Mouse (Mus musculus) neural tube, embryonic 14.5 days (tissue): ENCODE data around the gene Trpv2. TPM values are rescaled to one million over a fixed set of nuclear protein-coding genes. Genes with fewer than 3 reads are reported as not detected.

Experiments used
- ATAC-seq: fragments of 200-750 bp; cut with Nextera tagmentation; 2 replicates; pipeline ENCODE4 v1.8.0; 2017; ENCODE audit warnings: low read depth, mild to moderate bottlenecking, moderate TSS enrichment, moderate library complexity
- H3K27ac ChIP-seq: fragments of 300-500 bp; sonication (generic); 2 replicates; pipeline ENCODE4 v1.5.1; 2014; ENCODE audit warnings: low read depth, mild to moderate bottlenecking, control low read depth, low read length, moderate library complexity, mixed read lengths
- H3K27me3 ChIP-seq: fragments of 300-500 bp; sonication (generic); 2 replicates; pipeline ENCODE4 v1.6.1; 2014; ENCODE audit warnings: low read length; ENCODE audit not compliant: control insufficient read depth, insufficient read depth
- H3K36me3 ChIP-seq: fragments of 300-500 bp; sonication (generic); 2 replicates; pipeline ENCODE4 v1.6.1; 2014; ENCODE audit warnings: low read length, mixed read lengths; ENCODE audit not compliant: control insufficient read depth, insufficient read depth
- H3K4me1 ChIP-seq: fragments of 300-500 bp; sonication (generic); 2 replicates; pipeline ENCODE4 v1.6.1; 2014; ENCODE audit warnings: low read length; ENCODE audit not compliant: control insufficient read depth, insufficient read depth
- H3K4me2 ChIP-seq: fragments of 300-500 bp; sonication (generic); 2 replicates; pipeline ENCODE4 v1.6.1; 2014; ENCODE audit warnings: mild to moderate bottlenecking, low read depth, low read length, control low read depth
- H3K4me3 ChIP-seq: fragments of 300-500 bp; sonication (generic); 2 replicates; pipeline ENCODE4 v1.5.1; 2014; ENCODE audit warnings: low read depth, low read length, control low read depth, mixed read lengths
- H3K9ac ChIP-seq: fragments of 300-500 bp; sonication (generic); replicated peaks from 2 replicates; pipeline ENCODE4 v1.6.1; 2014; ENCODE audit warnings: low read depth, mild to moderate bottlenecking, control low read depth, low read length, mixed read lengths
- H3K9me3 ChIP-seq: fragments of 300-500 bp; sonication (generic); 2 replicates; pipeline ENCODE4 v1.6.1; 2016; ENCODE audit warnings: low read length; ENCODE audit not compliant: control insufficient read depth
- WGBS: fragments of 180-500 bp; shearing (Covaris S2); extraction: QIAGEN DNeasy Blood & Tissue Kit; methylation state at CpG from one replicate; pipeline ENCODE4 v1.1.7; 2014; 5-methylcytosine and 5-hydroxymethylcytosine counted together
- polyA plus RNA-seq: library from polyadenylated mRNA; unstranded; fragments of >200 nt; fragmentation: Nextera tagmentation; extraction: Ambion mirVana; gene quantifications from 2 replicates; pipeline ENCODE4 v1.2.1, GENCODE M21; 2014

Trpv2 gene
- polyA plus RNA-seq, 1 experiment from 2014 or later = 25.8 TPM

DNA sequence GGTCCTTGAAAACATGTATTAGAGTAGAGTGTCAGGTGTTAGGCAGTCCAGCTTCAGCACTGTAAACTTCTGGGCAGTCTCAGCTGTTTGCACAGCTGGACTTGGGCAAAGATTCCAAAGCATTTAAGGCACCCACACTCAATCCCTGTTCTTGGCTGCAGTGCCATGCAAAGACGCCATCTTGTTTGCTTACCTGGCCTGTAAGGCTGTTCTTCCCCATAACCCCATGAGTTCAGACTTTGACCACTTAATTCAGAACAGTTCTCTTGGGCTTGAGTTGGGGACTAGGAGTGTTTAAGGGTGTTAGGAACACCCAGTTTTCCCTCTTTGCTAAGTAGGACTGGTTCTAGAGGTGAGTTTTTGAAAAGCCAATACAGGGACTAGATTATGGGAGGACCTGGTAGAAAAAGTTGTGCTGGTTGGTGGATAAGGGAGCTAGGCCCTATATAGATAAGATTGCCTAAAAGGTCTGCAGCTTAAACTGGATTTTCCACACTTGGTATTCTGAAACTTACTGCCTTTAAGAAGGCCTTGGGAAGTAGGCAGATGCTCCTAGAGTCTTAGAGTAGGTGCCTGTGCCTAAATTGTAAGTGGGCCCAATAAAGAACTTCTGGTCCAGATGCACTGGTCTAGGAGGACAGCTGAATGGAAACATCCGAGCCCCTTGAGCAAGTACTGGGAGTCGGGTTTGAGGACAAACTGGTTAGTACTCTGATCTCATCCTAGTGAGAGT is 30.8 kb downstream of the Trpv2 start:
- Histone ChIP-seq H3K27me3 (no peaks in the 10 kb centered on the region), H3K9ac (peak overlapping the region; percentile 99; the same call in 1 of the 2 replicates), H3K36me3 (peaks cover 43% of the 10 kb centered on the region), H3K4me2 (peak overlapping the region; percentile 95), H3K4me1 (peaks cover 33% of the 10 kb centered on the region), H3K27ac (no peak overlapping the region), H3K9me3 (no peaks in the 10 kb centered on the region), H3K4me3 (peak overlapping the region; percentile 91; the same call in 1 of the 2 replicates)
- ATAC-seq = no peak
- 21% methylated on average over 3 of the region's 3 CpGs for WGBS

DNA sequence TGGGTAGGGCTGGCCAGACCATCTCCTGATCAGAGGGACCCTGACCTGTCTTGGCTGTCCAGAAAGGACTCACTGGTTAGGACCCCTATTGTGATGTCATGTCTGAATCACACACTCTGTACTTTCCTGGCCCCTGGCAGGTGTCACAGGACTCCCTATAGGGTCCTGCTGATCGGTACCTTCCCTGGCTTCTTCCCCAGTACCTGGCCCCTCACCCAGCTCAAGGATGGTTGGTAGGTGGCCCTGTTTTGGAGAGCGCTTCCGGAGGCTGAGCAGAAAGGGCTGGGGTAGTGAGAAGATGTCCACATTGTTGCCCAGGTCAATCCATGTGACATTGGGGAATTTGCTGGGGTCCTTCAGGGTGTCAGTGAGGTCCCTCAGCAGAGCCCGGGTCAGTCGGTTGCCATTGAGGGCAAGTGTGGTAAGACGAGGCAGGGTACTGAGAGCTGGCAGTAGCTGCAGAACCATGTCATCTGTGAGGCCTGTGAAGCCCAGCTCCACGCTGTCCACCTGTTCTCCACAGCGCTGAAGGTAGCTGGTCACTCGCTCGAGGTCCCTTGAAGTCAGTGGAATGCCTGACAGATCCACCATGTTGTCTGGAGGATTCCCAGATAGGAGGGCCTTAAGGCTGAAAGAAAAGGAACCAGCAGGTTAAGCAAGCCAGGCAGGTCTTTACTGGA is 31.5 kb downstream of the Trpv2 start:
- no peak overlapping the region for H3K27ac ChIP-seq
- H3K4me3 ChIP-seq = no peak overlapping the region
- H3K36me3 ChIP-seq = peaks cover 43% of the 10 kb centered on the region

DNA sequence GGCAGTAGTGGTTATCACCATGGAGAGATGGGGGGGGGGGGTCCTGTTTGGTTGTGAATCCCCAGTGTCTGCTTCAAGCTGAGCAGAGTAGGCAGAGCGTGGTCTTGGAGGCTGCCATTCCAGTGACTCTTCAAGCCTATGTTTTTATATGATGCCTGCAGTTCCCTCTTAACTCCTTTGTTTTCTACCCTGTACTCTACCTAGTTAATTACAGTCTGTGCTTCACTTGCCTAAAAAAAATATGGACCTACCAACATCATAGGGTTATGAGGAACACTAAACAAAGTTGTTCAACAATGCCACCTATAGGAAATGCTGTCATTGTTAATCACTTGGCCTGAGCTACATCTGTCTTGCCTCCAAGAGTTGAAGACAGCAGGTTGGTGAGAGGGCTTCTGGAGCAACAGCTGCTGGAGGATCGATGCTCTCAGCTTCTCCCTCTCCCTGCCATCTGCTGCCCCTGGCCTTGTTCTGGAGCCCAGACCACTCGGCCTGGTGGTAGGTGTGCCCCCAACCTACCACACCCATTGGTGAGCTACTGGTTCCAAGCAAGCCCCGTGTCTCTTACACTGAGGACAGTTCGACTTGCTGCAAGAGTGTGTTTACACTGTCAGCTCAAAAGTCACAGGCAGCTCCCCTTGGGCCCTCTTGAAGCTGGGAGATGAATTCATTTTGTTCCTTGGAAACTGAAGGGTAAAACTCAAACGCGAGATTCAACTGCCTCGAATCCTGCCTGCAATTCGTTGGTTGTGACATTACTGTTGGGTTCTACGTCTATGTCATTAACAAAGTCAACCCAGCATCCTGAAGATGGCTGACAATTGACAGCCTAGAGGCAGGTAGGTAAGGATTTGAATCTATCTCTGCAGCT is 32.2 kb downstream of the Trpv2 start:
- WGBS = 66% methylated on average over 10 of the region's 10 CpGs
- H3K9ac ChIP-seq = no peak overlapping the region
- H3K9me3 ChIP-seq = no peaks in the 10 kb centered on the region
- no peak for ATAC-seq
- peaks cover 43% of the 10 kb centered on the region for H3K36me3 ChIP-seq
- H3K4me2 ChIP-seq = no peak overlapping the region
- H3K27me3 ChIP-seq = no peaks in the 10 kb centered on the region
- no peak overlapping the region for H3K4me3 ChIP-seq
- peaks cover 33% of the 10 kb centered on the region for H3K4me1 ChIP-seq
- 0 out of 2 replicates have a peak overlapping the region, but pooled peaks have one; percentile 16 for H3K27ac ChIP-seq

More for the DNA sequence above, 31.5 kb downstream of the Trpv2 start:
- H3K27me3 ChIP-seq = no peaks in the 10 kb centered on the region
- H3K4me1 ChIP-seq = peaks cover 33% of the 10 kb centered on the region
- 38% methylated on average over 10 of the region's 10 CpGs for WGBS
- no peaks in the 10 kb centered on the region for H3K9me3 ChIP-seq
- peak overlapping the region; percentile 95; the same call in 1 of the 2 replicates for H3K4me2 ChIP-seq
- H3K9ac ChIP-seq = 0 out of 2 replicates have a peak overlapping the region, but pooled peaks have one; percentile 16
- no peak for ATAC-seq

DNA sequence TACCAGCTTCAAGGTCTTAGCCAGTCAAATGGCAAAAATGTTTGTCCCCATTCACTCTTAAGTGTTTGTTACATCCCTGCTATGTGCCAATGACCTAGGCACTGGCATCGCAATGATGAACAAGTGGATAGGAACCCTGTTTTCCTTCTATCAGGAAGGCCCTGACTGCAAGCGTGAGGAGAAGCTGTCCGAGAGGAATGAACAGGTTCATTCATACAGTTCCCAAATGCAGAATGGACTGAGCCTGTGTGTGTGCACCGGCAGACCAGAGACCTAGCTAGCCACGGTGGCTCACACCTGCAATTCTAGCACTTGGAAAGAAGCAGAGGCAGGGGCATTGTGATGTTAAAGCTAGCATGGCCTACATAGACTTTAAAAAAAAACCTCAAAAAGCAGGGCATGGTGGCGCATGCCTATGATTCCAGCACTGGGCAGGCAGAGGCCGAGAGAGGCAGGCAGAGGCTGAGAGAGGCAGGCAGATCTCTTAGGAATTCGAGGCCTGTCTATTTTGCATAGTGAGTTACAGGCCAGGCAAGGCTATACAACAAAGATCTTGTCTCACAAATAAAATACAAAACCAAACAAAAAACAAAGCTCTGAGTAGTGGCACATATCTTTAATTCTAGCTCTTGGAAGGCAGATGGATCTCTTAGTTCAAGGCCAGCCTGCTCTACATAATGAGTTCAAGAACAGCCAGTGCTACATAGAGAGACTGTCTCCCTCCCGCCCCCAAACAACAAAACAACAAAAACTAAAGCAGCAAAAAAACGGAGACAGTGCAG is 33.1 kb downstream of the Trpv2 start:
- ATAC-seq = no peak
- peaks cover 28% of the 10 kb centered on the region for H3K4me1 ChIP-seq

DNA sequence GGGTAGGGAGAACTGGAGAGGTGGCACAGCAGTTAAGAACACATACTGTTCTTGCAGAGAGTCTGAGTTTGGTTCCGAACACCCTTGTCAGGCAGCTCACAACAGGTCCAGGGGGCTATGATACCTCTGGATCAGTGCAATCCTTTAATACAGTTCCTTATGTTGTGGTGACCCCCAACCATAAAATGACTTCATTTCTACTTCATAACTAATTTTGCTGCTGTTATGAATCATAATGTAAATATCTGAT is 33.6 kb downstream of the Trpv2 start:
- Histone ChIP-seq H3K4me1 (peaks cover 33% of the 10 kb centered on the region), H3K9ac (no peak overlapping the region), H3K27ac (no peak overlapping the region), H3K9me3 (no peaks in the 10 kb centered on the region), H3K36me3 (peaks cover 43% of the 10 kb centered on the region), H3K27me3 (no peaks in the 10 kb centered on the region), H3K4me2 (no peak overlapping the region), H3K4me3 (no peak overlapping the region)
- no peak for ATAC-seq
- WGBS = 100% methylated on average over 1 of the region's 1 CpGs

More for the DNA sequence above, 33.1 kb downstream of the Trpv2 start:
- peaks cover 43% of the 10 kb centered on the region for H3K36me3 ChIP-seq
- no peak overlapping the region for H3K4me2 ChIP-seq
- 64% methylated on average over 10 of the region's 10 CpGs for WGBS
- H3K9ac ChIP-seq = no peak overlapping the region
- no peaks in the 10 kb centered on the region for H3K9me3 ChIP-seq
- no peaks in the 10 kb centered on the region for H3K27me3 ChIP-seq
- H3K27ac ChIP-seq = 0 out of 2 replicates have a peak overlapping the region, but pooled peaks have one; percentile 16
- H3K4me3 ChIP-seq = no peak overlapping the region

DNA sequence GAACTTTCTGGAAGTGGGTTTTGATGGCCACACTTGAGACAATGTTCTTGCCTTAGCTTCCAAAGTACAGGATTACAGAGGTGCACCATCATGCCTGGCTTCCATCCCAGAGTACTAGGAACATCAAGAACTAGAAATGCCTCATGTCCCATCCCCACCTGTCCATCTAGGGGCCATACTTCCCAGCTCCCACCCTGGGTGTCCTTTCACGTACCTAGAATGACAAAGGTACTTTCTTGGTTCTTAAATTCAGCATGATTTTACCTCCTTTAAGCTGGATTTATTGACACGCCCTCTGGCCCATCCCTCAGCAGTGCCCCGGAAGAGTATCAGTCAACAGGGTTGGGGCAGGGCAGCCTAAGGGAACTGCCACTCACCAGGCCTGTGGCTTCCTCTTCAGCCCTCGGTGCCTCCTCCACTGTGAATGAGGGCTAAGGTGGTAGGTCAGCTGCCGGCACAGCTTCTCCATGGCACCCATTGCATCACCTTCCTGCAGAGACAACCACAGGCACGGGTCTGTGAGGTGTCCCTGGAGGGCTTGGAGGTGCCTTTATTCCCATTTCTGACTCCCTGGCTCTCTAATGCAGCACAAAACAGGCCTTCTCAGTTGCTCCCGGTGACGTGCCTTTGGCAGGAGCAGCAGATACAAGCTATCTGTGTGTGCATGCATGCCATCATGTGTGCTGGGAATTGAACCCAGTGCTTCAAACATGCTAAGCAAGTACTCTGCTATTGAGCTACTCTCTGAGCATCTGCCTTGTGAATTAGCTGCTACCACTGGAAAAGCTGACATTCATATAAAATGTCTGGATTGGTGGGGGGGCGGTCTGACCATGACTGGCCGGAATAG is 34.8 kb downstream of the Trpv2 start:
- Histone ChIP-seq H3K36me3 (peaks cover 42% of the 10 kb centered on the region), H3K4me1 (peaks cover 33% of the 10 kb centered on the region), H3K9me3 (no peaks in the 10 kb centered on the region), H3K9ac (no peak overlapping the region), H3K27me3 (no peaks in the 10 kb centered on the region), H3K4me3 (no peak overlapping the region), H3K4me2 (no peak overlapping the region), H3K27ac (no peak overlapping the region)
- ATAC-seq = no peak
- 88% methylated on average over 10 of the region's 10 CpGs for WGBS

DNA sequence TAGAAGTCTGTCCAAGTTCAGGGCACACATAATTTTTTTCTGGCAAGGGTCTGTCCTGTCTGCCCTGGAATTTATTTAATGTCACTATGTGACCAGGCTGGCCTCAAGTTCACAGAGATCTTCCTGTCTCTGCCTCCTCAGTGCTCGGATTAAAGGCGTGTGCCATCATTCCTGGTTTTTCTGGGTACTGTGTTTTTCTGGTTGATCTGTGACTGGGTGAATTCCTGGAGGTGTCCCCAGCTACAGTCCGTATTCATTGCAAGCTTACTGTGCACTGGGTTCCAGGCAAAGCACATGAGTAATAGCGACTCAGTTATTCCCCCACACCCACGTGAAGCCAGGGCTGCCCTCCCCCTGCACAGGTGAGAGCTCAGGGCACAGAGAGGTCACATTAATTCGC is 36.0 kb downstream of the Trpv2 start:
- H3K9me3 ChIP-seq = no peaks in the 10 kb centered on the region
- 91% methylated on average over 6 of the region's 6 CpGs for WGBS
- no peak overlapping the region for H3K9ac ChIP-seq
- no peak for ATAC-seq
- H3K27ac ChIP-seq = no peak overlapping the region
- peaks cover 30% of the 10 kb centered on the region for H3K36me3 ChIP-seq
- H3K4me2 ChIP-seq = no peak overlapping the region
- no peaks in the 10 kb centered on the region for H3K27me3 ChIP-seq
- no peak overlapping the region for H3K4me3 ChIP-seq
- peaks cover 27% of the 10 kb centered on the region for H3K4me1 ChIP-seq

DNA sequence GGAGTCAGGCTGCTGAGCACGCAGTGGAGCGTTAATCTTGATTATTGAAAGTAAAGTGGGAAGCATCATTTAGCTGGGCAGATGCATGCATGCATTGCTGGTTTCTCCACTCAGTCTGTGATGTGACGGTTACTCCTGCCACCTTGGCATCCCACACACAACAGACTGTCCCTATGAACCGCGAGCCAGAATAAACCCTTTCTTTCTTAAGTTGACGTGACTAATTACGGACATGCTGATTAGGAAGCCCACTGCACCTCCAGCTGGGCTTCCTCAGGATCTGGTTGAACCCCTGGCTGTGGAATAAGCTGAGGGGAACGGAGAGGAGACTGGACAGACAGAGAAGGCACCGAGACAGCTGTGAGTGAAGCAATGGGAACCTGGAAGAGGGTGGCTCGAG is 38.3 kb downstream of the Trpv2 start:
- Histone ChIP-seq H3K27ac (peak overlapping the region; percentile 94), H3K9ac (peak overlapping the region; percentile 25; the same call in 1 of the 2 replicates), H3K9me3 (no peaks in the 10 kb centered on the region), H3K4me3 (no peak overlapping the region), H3K27me3 (no peaks in the 10 kb centered on the region), H3K4me1 (peaks cover 14% of the 10 kb centered on the region; the same call in 1 of the 2 replicates), H3K36me3 (peaks cover 7% of the 10 kb centered on the region; the same call in 1 of the 2 replicates), H3K4me2 (0 out of 2 replicates have a peak overlapping the region, but pooled peaks have one; percentile 45)
- ATAC-seq = no peak
- 39% methylated on average over 10 of the region's 10 CpGs for WGBS
